Mouse (Mus musculus) left cerebral cortex, postnatal 36 days (tissue): ENCODE measurements around the gene Slc25a16. TPM values are rescaled to one million over a fixed set of nuclear protein-coding genes. Genes with fewer than 3 reads are reported as not detected.
A peak's percentile ranks its signal among the peaks of the same experiment; 100 is the strongest.

Experiments
- DNase-seq, 2 experiments: peaks; one replicate each; pipeline ENCODE4 v3.0.0; 2021 to 2022; ENCODE audit warnings: low spot score in 2 of 2, mixed read lengths in 1 of 2
- intact Hi-C: fragments of 180-260 bp; cut with DNase I; formaldehyde crosslinking; loops from one replicate; pipeline ENCODE4 v1.15.1; 2025
- total RNA-seq, 2 experiments: library from RNA; stranded (reverse); gene quantifications; 2 replicates each; pipeline ENCODE4 v1.2.3; 2021

Slc25a16 gene
- 10 to 100 TPM; 35.4 to 45.1 TPM for total RNA-seq

DNA sequence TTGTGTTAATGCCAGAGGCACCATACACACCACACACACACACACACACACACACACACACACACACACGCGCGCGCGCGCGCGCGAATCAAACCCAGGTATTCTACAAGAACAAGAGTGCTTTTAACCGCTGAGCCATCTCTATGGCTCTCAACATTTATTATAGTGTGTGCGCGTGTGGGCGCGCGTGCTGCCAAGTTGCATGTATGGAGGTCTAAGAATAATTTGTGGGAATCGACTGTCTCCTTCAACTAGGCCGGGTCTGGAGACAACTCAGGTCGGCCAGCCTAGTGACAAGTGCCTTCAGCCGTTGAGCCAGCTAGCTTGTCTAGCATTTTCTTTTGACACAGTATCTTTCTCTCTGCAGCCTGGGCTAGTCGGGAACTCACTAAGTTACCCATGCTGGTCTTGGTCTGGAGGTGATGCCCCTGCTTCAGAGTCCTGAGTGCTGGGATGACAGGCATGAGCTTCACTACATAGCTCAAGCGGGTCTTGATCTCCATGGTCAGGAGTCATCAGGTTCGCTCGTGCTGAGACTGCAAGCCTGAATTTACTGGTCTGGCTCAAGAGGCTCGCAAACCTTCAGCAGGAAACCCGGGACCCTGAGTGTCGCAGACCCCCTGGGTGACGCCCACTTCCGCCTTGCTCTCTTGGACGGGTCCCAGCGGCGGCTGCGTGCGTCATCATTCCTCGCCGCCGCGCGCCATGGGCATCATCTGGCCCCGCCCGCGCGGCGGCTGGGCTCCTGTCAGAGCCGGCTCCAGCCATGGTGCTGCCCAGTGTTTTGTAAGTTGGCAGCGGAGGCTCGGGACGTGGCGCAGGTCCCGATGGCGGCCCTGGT lies at the start of gene Slc25a16:
Gene Slc25a16, plus strand, starts transcription at position 709 of the 841 bp plus-strand sequence.
- intact Hi-C loops: loop anchor here (2.0 to 5.0 kb wide), 2 partner anchors 58 to 127 kb away; partner anchors contain the start of gene Ccar1
- peak; percentile 92 to 95 for DNase-seq

- DNase-seq: no peak
- intact Hi-C loops: no loop called here
Observed at GRCm38 (mm10) chr10:62874828-62875227, 45.6 kb upstream of the Slc25a16 start.

DNA sequence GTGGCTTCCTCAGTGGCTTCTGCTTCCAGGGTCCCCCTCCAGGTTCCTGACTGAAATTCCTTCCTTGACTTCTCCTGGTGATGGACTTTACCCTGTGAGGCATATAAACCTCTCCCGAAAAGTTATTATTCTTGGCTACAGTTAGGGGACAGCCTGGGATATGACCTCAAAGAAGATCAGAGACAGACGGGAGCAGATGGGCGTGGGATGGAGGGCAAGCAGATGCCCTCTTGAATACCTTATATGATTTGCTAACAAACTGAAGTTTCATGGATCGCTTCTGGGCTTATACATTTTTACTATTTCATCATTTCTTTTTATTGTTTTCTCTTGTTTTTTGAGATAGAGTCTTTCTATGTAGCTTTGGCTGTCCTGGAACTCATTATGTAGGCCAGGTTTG lies 44.9 kb upstream of the Slc25a16 start:
- intact Hi-C loops: no loop called here
- DNase-seq: no peak

DNA sequence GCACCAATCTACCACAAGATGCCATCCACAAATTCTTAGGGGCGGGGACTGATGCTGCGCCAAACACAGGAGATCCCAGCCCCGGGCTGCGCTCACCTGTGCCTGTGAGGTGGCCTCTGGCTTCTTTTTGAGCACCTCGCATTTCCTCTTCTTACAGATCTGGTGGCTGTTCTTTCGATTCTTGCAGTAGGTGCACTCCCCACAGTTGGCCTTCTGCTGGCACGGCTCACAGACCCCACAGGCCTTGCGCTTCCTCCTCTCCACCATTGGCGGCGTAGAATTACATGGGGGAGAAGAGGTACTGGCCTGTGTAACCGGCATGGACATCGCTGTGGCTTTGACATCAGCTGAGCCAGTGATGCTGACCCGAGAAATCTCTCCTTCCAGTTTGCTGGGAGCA lies 42.4 kb upstream of the Slc25a16 start:
- no peak for DNase-seq
- intact Hi-C loops: no loop called here

DNA sequence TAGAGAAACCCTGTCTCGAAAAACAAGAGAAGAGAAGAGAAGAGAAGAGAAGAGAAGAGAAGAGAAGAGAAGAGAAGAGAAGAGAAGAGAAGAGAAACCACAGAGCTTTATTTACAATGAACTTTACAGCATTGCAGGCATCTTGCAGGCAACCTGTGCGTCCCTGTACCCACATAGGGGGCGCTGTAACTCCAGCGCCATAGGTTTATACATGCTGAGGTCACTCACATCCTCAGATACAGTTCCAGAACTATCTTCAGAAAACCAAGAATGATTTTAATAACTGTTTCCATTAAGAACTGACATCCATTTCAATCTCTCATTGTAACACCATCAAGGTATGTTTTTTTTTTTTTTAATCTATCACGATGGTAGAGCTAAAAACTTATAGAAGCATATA lies 39.2 kb upstream of the Slc25a16 start:
- intact Hi-C loops: no loop called here
- no peak for DNase-seq

GRCm38 (mm10) chr10:62883933-62884372 lies 36.5 kb upstream of the Slc25a16 start:
- intact Hi-C loops: no loop called here
- no peak for DNase-seq

- intact Hi-C loops: no loop called here
- no peak for DNase-seq
Observed at GRCm38 (mm10) chr10:62884517-62884916, 35.9 kb upstream of the Slc25a16 start.

DNA sequence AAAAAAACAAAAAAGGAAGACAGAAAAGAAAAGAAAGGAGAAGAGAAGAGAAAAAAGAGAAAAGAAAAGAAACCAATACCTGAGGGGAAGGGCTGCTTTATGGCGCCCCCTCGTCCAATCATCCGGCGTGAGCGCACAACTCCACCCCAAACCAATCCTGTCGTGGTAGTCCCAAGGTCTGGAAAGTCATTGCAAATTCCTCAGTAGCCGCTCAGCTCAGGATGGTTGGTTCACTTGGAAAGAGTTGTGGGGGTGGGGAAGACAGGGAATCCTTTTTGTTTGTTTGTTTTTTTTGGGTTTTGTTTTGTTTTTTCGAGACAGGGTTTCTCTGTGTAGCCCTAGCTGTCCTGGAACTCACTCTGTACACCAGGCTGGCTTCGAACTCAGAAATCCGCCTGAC lies 35.0 kb upstream of the Slc25a16 start:
- intact Hi-C loops: no loop called here

DNA sequence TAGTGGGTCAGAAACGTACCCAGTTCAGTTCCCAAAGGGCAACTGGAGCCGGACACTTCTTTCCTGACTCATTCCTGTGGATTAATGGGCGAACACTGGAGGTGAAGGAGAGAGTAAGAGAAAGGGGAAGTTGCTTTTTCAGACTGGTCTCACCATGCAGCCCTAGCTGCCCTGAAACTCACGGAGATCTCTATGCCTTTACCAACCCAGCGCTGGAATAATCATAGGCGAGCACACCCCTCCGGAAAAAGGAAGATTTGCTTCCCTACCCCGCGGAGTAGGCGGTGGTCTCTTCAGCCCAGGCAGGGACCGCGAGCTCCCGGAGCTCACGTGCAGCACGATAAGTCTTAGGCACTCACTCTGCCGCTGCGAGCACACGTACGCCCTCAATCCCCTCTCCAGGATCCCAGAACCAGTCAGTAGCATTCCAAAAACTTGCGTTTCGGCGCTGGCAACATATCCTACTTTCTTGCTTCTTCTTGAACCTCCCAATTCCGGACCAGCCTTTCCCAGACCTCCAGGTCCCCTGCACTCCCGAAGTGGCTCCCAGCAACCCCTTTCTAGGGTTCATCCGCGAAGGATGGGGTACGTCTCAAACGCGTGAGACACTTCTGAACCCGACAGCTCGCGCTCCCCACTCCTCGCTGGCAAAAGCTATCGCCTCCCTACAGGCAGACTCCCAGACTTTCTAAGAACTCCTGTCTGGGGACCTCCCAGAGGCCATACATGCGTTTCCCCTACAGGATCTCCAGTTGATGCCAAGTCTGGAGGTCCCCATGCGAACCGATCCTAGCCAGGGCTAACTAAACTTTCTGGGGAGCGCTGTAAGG lies 34.2 kb upstream of the Slc25a16 start:
- no peak for DNase-seq
- intact Hi-C loops: no loop called here

More for the DNA sequence above, 35.0 kb upstream of the Slc25a16 start:
- no peak for DNase-seq

GRCm38 (mm10) chr10:62886799-62887591 lies 33.4 kb upstream of the Slc25a16 start:
- intact Hi-C loops: no loop called here
- peak in 1 of 2 experiments; percentile 9 for DNase-seq

- no peak for DNase-seq
- intact Hi-C loops: loop anchor here (10.0 kb wide), 1 partner anchor 174 kb away; the partner anchor contains the start of gene Pbld1
Observed at GRCm38 (mm10) chr10:62891025-62891424, 29.4 kb upstream of the Slc25a16 start.

- intact Hi-C loops: loop anchor here (10.0 kb wide), 1 partner anchor 172 kb away; the partner anchor contains the start of gene Pbld1
- no peak for DNase-seq
Observed at GRCm38 (mm10) chr10:62892549-62893232, 27.7 kb upstream of the Slc25a16 start.

GRCm38 (mm10) chr10:62893356-62893884 lies 27.0 kb upstream of the Slc25a16 start:
- DNase-seq: no peak
- intact Hi-C loops: loop anchor here (10.0 kb wide), 1 partner anchor 171 kb away; the partner anchor contains the start of gene Pbld1

- intact Hi-C loops: loop anchor here (10.0 kb wide), 1 partner anchor 170 kb away; the partner anchor contains the start of gene Pbld1
- no peak for DNase-seq
Observed at GRCm38 (mm10) chr10:62894447-62894846, 26.0 kb upstream of the Slc25a16 start.

DNA sequence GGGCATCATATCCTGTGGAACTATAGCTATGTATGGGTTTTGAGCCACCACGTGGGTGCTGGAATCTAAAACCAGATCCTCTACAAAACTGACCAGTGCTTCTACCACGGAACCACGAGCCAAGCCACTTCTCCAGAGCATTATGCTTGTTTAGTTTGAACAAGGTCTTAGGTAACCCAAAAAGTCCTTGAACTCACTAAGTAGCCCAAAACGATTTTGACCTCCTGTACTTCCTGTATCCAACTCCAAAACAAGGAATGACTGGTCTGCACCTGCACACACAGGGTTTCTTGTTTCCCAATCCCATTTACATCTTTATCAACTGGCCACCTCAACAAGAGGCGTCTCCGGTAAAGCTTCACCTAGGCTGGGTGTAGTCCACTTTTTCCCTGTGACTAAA lies 25.0 kb upstream of the Slc25a16 start:
- intact Hi-C loops: loop anchor here (10.0 kb wide), 1 partner anchor 169 kb away; the partner anchor contains the start of gene Pbld1
- no peak for DNase-seq

DNA sequence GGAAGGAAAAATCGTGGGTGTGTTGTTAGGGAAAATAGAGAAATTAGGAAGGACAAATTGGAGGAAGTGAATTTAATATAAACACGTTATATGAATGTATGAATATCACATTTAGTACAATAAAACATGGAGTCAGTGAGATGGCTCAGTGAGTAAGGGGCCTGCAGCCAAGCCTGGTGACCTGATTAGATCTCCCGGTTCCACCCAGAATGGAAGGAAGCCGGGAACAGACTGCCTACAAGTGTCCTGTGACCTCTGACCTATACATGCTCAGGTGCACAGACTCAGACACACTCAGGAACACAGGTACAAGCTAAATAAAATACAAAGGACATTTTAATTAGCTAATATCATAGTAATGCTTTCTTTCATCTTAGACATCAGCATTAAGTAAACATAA lies 24.4 kb upstream of the Slc25a16 start:
- no peak for DNase-seq
- intact Hi-C loops: loop anchor here (10.0 kb wide), 1 partner anchor 169 kb away; the partner anchor contains the start of gene Pbld1

- intact Hi-C loops: loop anchor here (10.0 kb wide), 1 partner anchor 168 kb away; the partner anchor contains the start of gene Pbld1
- no peak for DNase-seq
Observed at GRCm38 (mm10) chr10:62896774-62897173, 23.7 kb upstream of the Slc25a16 start.

DNA sequence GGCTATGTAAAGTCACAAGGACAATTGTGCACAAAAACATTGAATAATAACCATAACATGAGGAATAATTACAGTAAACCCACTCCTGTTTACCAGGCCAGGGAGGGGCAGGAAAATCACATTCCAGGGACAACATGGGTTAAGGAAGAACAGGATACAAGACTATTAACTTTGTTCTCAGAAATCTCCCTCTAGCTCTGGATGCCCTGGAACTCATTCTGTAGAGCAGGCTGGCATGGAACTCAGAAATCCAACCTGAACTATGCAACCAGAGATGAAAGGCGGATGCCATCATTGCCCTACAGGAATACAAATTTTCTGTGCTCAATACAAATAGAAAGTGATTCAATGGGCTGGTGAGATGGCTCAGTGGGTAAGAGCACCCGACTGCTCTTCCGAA lies 23.0 kb upstream of the Slc25a16 start:
- DNase-seq: no peak

More for the DNA sequence above, 23.0 kb upstream of the Slc25a16 start:
- intact Hi-C loops: loop anchor here (10.0 kb wide), 1 partner anchor 167 kb away; the partner anchor contains the start of gene Pbld1
